Mouse (Mus musculus): ENCODE results near the gene Ptpn3. TPM values are rescaled to one million over a fixed set of nuclear protein-coding genes. Genes with fewer than 3 reads are reported as not detected.

The Ptpn3 gene
- polyA plus RNA-seq, 1 experiment: 1.1 TPM

- TF ChIP-seq CTCF (IDR thresholded peaks at IDR 0.05; ENCODE audit: extremely low read depth, insufficient read depth, insufficient read length, insufficient replicate concordance) (no peak), POLR2A (IDR thresholded peaks at IDR 0.05; ENCODE audit: low read depth, low read length) (no peak)
- WGBS: 90% methylated on average over 6 of the region's 6 CpGs
Observed at GRCm38 (mm10) chr4:57254412-57254811, 47.2 kb downstream of the Ptpn3 start.

GRCm38 (mm10) chr4:57250636-57251035 lies 51.0 kb downstream of the Ptpn3 start:
- TF ChIP-seq CTCF (IDR thresholded peaks at IDR 0.05; ENCODE audit: extremely low read depth, insufficient read depth, insufficient read length, insufficient replicate concordance) (no peak), POLR2A (IDR thresholded peaks at IDR 0.05; ENCODE audit: low read depth, low read length) (no peak)
- Histone ChIP-seq H3K27ac (ENCODE audit: insufficient read depth, low read length) (no peak overlapping the region), H3K27me3 (ENCODE audit: control insufficient read depth, insufficient read depth, low read length) (no peaks in the 10 kb centered on the region), H3K4me3 (ENCODE audit: extremely low read depth, insufficient read depth, insufficient read length) (no peak overlapping the region), H3K4me1 (ENCODE audit: control insufficient read depth, insufficient read depth, insufficient read length) (no peaks in the 10 kb centered on the region), H3K36me3 (ENCODE audit: control insufficient read depth, insufficient read depth, low read length) (no peaks in the 10 kb centered on the region)
- WGBS: 7% methylated on average over 2 of the region's 2 CpGs
- no peak for DNase-seq (ENCODE audit: low read depth in 1 of 2, low spot score in 2 of 2)

More at GRCm38 (mm10) chr4:57254412-57254811, 47.2 kb downstream of the Ptpn3 start:
- Histone ChIP-seq H3K36me3 (ENCODE audit: control insufficient read depth, insufficient read depth, low read length) (no peaks in the 10 kb centered on the region), H3K4me1 (ENCODE audit: control insufficient read depth, insufficient read depth, insufficient read length) (no peaks in the 10 kb centered on the region), H3K27ac (ENCODE audit: insufficient read depth, low read length) (no peak overlapping the region), H3K27me3 (ENCODE audit: control insufficient read depth, insufficient read depth, low read length) (no peaks in the 10 kb centered on the region), H3K4me3 (ENCODE audit: extremely low read depth, insufficient read depth, insufficient read length) (no peak overlapping the region)
- DNase-seq (ENCODE audit: low read depth in 1 of 2, low spot score in 2 of 2): no peak

- no peak for DNase-seq (ENCODE audit: low read depth in 1 of 2, low spot score in 2 of 2)
- Histone ChIP-seq H3K36me3 (ENCODE audit: control insufficient read depth, insufficient read depth, low read length) (no peaks in the 10 kb centered on the region), H3K27ac (ENCODE audit: insufficient read depth, low read length) (no peak overlapping the region), H3K27me3 (ENCODE audit: control insufficient read depth, insufficient read depth, low read length) (no peaks in the 10 kb centered on the region), H3K4me3 (ENCODE audit: extremely low read depth, insufficient read depth, insufficient read length) (no peak overlapping the region), H3K4me1 (ENCODE audit: control insufficient read depth, insufficient read depth, insufficient read length) (no peaks in the 10 kb centered on the region)
- 86% methylated on average over 8 of the region's 8 CpGs for WGBS
- TF ChIP-seq CTCF (IDR thresholded peaks at IDR 0.05; ENCODE audit: extremely low read depth, insufficient read depth, insufficient read length, insufficient replicate concordance) (no peak), POLR2A (IDR thresholded peaks at IDR 0.05; ENCODE audit: low read depth, low read length) (no peak)
Observed at GRCm38 (mm10) chr4:57249108-57249507, 52.5 kb downstream of the Ptpn3 start.

GRCm38 (mm10) chr4:57244874-57245273 lies 56.8 kb downstream of the Ptpn3 start:
- H3K4me3 ChIP-seq (ENCODE audit: extremely low read depth, insufficient read depth, insufficient read length): no peak overlapping the region
- H3K27ac ChIP-seq (ENCODE audit: insufficient read depth, low read length): no peak overlapping the region
- no peaks in the 10 kb centered on the region for H3K4me1 ChIP-seq (ENCODE audit: control insufficient read depth, insufficient read depth, insufficient read length)
- DNase-seq (ENCODE audit: low read depth in 1 of 2, low spot score in 2 of 2): no peak
- WGBS: 94% methylated on average over 10 of the region's 10 CpGs
- no peak for TF ChIP-seq CTCF (IDR thresholded peaks at IDR 0.05; ENCODE audit: extremely low read depth, insufficient read depth, insufficient read length, insufficient replicate concordance)
- no peak for TF ChIP-seq POLR2A (IDR thresholded peaks at IDR 0.05; ENCODE audit: low read depth, low read length)
- H3K36me3 ChIP-seq (ENCODE audit: control insufficient read depth, insufficient read depth, low read length): no peaks in the 10 kb centered on the region
- H3K27me3 ChIP-seq (ENCODE audit: control insufficient read depth, insufficient read depth, low read length): no peaks in the 10 kb centered on the region

- TF ChIP-seq POLR2A (IDR thresholded peaks at IDR 0.05; ENCODE audit: low read depth, low read length) (no peak), CTCF (IDR thresholded peaks at IDR 0.05; ENCODE audit: extremely low read depth, insufficient read depth, insufficient read length, insufficient replicate concordance) (no peak)
Observed at GRCm38 (mm10) chr4:57243312-57243711, 58.3 kb downstream of the Ptpn3 start.

GRCm38 (mm10) chr4:57240934-57241333 lies 60.7 kb downstream of the Ptpn3 start:
- no peak overlapping the region for H3K4me3 ChIP-seq (ENCODE audit: extremely low read depth, insufficient read depth, insufficient read length)
- H3K36me3 ChIP-seq (ENCODE audit: control insufficient read depth, insufficient read depth, low read length): no peaks in the 10 kb centered on the region
- 88% methylated on average over 10 of the region's 10 CpGs for WGBS
- no peak overlapping the region for H3K27ac ChIP-seq (ENCODE audit: insufficient read depth, low read length)
- H3K4me1 ChIP-seq (ENCODE audit: control insufficient read depth, insufficient read depth, insufficient read length): no peaks in the 10 kb centered on the region
- H3K27me3 ChIP-seq (ENCODE audit: control insufficient read depth, insufficient read depth, low read length): no peaks in the 10 kb centered on the region
- DNase-seq (ENCODE audit: low read depth in 1 of 2, low spot score in 2 of 2): no peak
- TF ChIP-seq CTCF (IDR thresholded peaks at IDR 0.05; ENCODE audit: extremely low read depth, insufficient read depth, insufficient read length, insufficient replicate concordance) (no peak), POLR2A (IDR thresholded peaks at IDR 0.05; ENCODE audit: low read depth, low read length) (no peak)

More at GRCm38 (mm10) chr4:57243312-57243711, 58.3 kb downstream of the Ptpn3 start:
- WGBS: 86% methylated on average over 11 of the region's 11 CpGs
- no peak for DNase-seq (ENCODE audit: low read depth in 1 of 2, low spot score in 2 of 2)
- no peaks in the 10 kb centered on the region for H3K27me3 ChIP-seq (ENCODE audit: control insufficient read depth, insufficient read depth, low read length)
- no peaks in the 10 kb centered on the region for H3K4me1 ChIP-seq (ENCODE audit: control insufficient read depth, insufficient read depth, insufficient read length)
- no peak overlapping the region for H3K27ac ChIP-seq (ENCODE audit: insufficient read depth, low read length)
- no peaks in the 10 kb centered on the region for H3K36me3 ChIP-seq (ENCODE audit: control insufficient read depth, insufficient read depth, low read length)
- no peak overlapping the region for H3K4me3 ChIP-seq (ENCODE audit: extremely low read depth, insufficient read depth, insufficient read length)

GRCm38 (mm10) chr4:57240100-57240499 lies 61.5 kb downstream of the Ptpn3 start:
- Histone ChIP-seq H3K4me3 (ENCODE audit: extremely low read depth, insufficient read depth, insufficient read length) (no peak overlapping the region), H3K27me3 (ENCODE audit: control insufficient read depth, insufficient read depth, low read length) (no peaks in the 10 kb centered on the region), H3K27ac (ENCODE audit: insufficient read depth, low read length) (no peak overlapping the region), H3K4me1 (ENCODE audit: control insufficient read depth, insufficient read depth, insufficient read length) (no peaks in the 10 kb centered on the region), H3K36me3 (ENCODE audit: control insufficient read depth, insufficient read depth, low read length) (no peaks in the 10 kb centered on the region)
- no peak for DNase-seq (ENCODE audit: low read depth in 1 of 2, low spot score in 2 of 2)
- TF ChIP-seq CTCF (IDR thresholded peaks at IDR 0.05; ENCODE audit: extremely low read depth, insufficient read depth, insufficient read length, insufficient replicate concordance) (no peak), POLR2A (IDR thresholded peaks at IDR 0.05; ENCODE audit: low read depth, low read length) (no peak)
- 91% methylated on average over 7 of the region's 7 CpGs for WGBS

Data from spleen, adult 2 months (tissue).